Mouse (Mus musculus) stomach, postnatal 0 days (tissue): ENCODE measurements at regions not wholly inside any gene's neighbourhood (a gene's known extent, or its start where the extent isn't known, plus 50 kb on each side); places are given as distances from the start of the nearest gene placed in this dataset.

Experiments used
- CTCF ChIP-seq: IDR thresholded peaks from 2 replicates; pipeline ENCODE4 v1.5.1; 2016; ENCODE audit warnings: antibody characterized with exemption, low read depth, mild to moderate bottlenecking, moderate library complexity
- EP300 ChIP-seq: optimal IDR thresholded peaks from 2 replicates; pipeline ENCODE3; 2016; ENCODE audit warnings: antibody characterized with exemption

GRCm38 (mm10) chr12:70628384-70629365, 175.8 kb downstream of the Tmx1 start:
- TF ChIP-seq CTCF (no peak), EP300 (no peak)
